Mouse (Mus musculus) G1E (cell line): ENCODE measurements at regions not wholly inside any gene's neighbourhood (a gene's known extent, or its start where the extent isn't known, plus 50 kb on each side); places are given as distances from the start of the nearest gene placed in this dataset.

Source experiments
- ATAC-seq: 2 replicates; pipeline ENCODE4 v1.8.0; 2016; ENCODE audit warnings: mild to moderate bottlenecking; ENCODE audit not compliant: insufficient number of reproducible peaks, poor library complexity, low FRiP score, severe bottlenecking; ENCODE audit errors: extremely low read depth
- DNase-seq: peaks from one replicate; pipeline ENCODE4 v3.0.0; 2012; ENCODE audit warnings: low spot score
- H3K27me3 ChIP-seq: 2 replicates; pipeline ENCODE4 v1.6.1; 2012; ENCODE audit warnings: mild to moderate bottlenecking, low read length, inconsistent platforms; ENCODE audit not compliant: insufficient read depth
- H3K36me3 ChIP-seq: replicated peaks from 2 replicates; pipeline ENCODE3; 2012; ENCODE audit warnings: mild to moderate bottlenecking, inconsistent platforms
- H3K4me1 ChIP-seq: 2 replicates; pipeline ENCODE4 v1.6.1; 2012; ENCODE audit warnings: low read depth, low read length, inconsistent platforms, mixed read lengths; ENCODE audit not compliant: insufficient read depth
- H3K4me3 ChIP-seq: 2 replicates; pipeline ENCODE4 v1.5.1; 2012; ENCODE audit warnings: low read depth, mild to moderate bottlenecking, inconsistent platforms, low read length, moderate library complexity, mixed read lengths
- H3K9me3 ChIP-seq: replicated peaks from 2 replicates; pipeline ENCODE4 v1.6.1; 2012; ENCODE audit warnings: inconsistent platforms
- CTCF ChIP-seq: IDR thresholded peaks from 2 replicates; pipeline ENCODE4 v1.5.1; 2012; ENCODE audit warnings: low read depth, low read length, inconsistent platforms, mixed read lengths
- GATA1 ChIP-seq: IDR thresholded peaks from 2 replicates; pipeline ENCODE4 v1.6.1; 2012; ENCODE audit warnings: borderline replicate concordance, low read length, inconsistent platforms, mixed read lengths
- GATA2 ChIP-seq: IDR thresholded peaks from 2 replicates; pipeline ENCODE4 v1.6.1; 2012; ENCODE audit warnings: low read depth, low read length, inconsistent platforms, borderline replicate concordance
- POLR2AphosphoS5 ChIP-seq: IDR thresholded peaks from 2 replicates; pipeline ENCODE4 v1.6.1; 2012; ENCODE audit warnings: low read depth, low read length, inconsistent platforms; ENCODE audit not compliant: insufficient replicate concordance
- TAL1 ChIP-seq: conservative IDR thresholded peaks from 2 replicates; pipeline ENCODE4 v1.6.1; 2012; ENCODE audit warnings: low read depth, low read length, inconsistent platforms, mixed read lengths

GRCm38 (mm10) chr12:51000281-51001075, 347.4 kb upstream of the G2e3 start:
- H3K9me3 ChIP-seq, result peaks cover 24% of the 10 kb centered on the region

GRCm38 (mm10) chr12:50999295-51000237, 348.3 kb upstream of the G2e3 start:
- H3K27me3 ChIP-seq, result no peaks in the 10 kb centered on the region; the same call in 1 of the 2 replicates
- DNase-seq (no peak), ATAC-seq (no peak)
- H3K4me3 ChIP-seq, result no peak overlapping the region
- no peak for TF ChIP-seq TAL1
- TF ChIP-seq CTCF, result peak; percentile 39; the same call in 1 of the 2 replicates
- H3K4me1 ChIP-seq, result no peaks in the 10 kb centered on the region
- H3K9me3 ChIP-seq, result peaks cover 20% of the 10 kb centered on the region
- H3K36me3 ChIP-seq, result no peaks in the 10 kb centered on the region

More at GRCm38 (mm10) chr12:51000281-51001075, 347.4 kb upstream of the G2e3 start:
- Histone ChIP-seq H3K4me1 (no peaks in the 10 kb centered on the region), H3K4me3 (no peak overlapping the region), H3K36me3 (no peaks in the 10 kb centered on the region), H3K27me3 (no peaks in the 10 kb centered on the region; the same call in 1 of the 2 replicates)
- DNase-seq (no peak), ATAC-seq (no peak)
- TF ChIP-seq GATA2 (no peak), CTCF (no peak), TAL1 (no peak), GATA1 (no peak), POLR2AphosphoS5 (no peak)

GRCm38 (mm10) chr12:50995664-50996063, 346.8 kb upstream of the Prkd1 start:
- no peak overlapping the region for H3K4me3 ChIP-seq
- H3K36me3 ChIP-seq, result no peaks in the 10 kb centered on the region
- no peak for DNase-seq
- H3K4me1 ChIP-seq, result no peaks in the 10 kb centered on the region
- no peak for ATAC-seq
- H3K9me3 ChIP-seq, result peaks cover 11% of the 10 kb centered on the region
- no peaks in the 10 kb centered on the region; the same call in 1 of the 2 replicates for H3K27me3 ChIP-seq
- no peak for TF ChIP-seq GATA2
- no peak for TF ChIP-seq TAL1
- no peak for TF ChIP-seq CTCF
- no peak for TF ChIP-seq POLR2AphosphoS5
- no peak for TF ChIP-seq GATA1

- H3K4me3 ChIP-seq, result no peak overlapping the region
- H3K9me3 ChIP-seq, result no peaks in the 10 kb centered on the region
- no peak for DNase-seq
- no peak for TF ChIP-seq CTCF
- TF ChIP-seq GATA1, result no peak
- no peak for TF ChIP-seq POLR2AphosphoS5
- no peak for TF ChIP-seq GATA2
- no peak for TF ChIP-seq TAL1
- H3K27me3 ChIP-seq, result no peaks in the 10 kb centered on the region
- no peaks in the 10 kb centered on the region for H3K36me3 ChIP-seq
- no peaks in the 10 kb centered on the region for H3K4me1 ChIP-seq
- ATAC-seq, result no peak
These were observed 340.8 kb upstream of the Prkd1 start for GRCm38 (mm10) chr12:50989561-50990325.

GRCm38 (mm10) chr12:50981318-50981717, 332.4 kb upstream of the Prkd1 start:
- Histone ChIP-seq H3K4me1 (no peaks in the 10 kb centered on the region), H3K36me3 (no peaks in the 10 kb centered on the region), H3K27me3 (no peaks in the 10 kb centered on the region), H3K4me3 (no peak overlapping the region), H3K9me3 (peaks cover 10% of the 10 kb centered on the region)
- no peak for DNase-seq
- no peak for ATAC-seq
- TF ChIP-seq GATA1, result no peak
- TF ChIP-seq TAL1, result no peak
- TF ChIP-seq POLR2AphosphoS5, result no peak
- TF ChIP-seq GATA2, result no peak
- TF ChIP-seq CTCF, result no peak

- ATAC-seq (no peak), DNase-seq (no peak)
- no peak for TF ChIP-seq GATA1
- no peak for TF ChIP-seq GATA2
- no peak for TF ChIP-seq CTCF
- TF ChIP-seq POLR2AphosphoS5, result no peak
- TF ChIP-seq TAL1, result no peak
- Histone ChIP-seq H3K4me3 (no peak overlapping the region), H3K36me3 (no peaks in the 10 kb centered on the region), H3K9me3 (peaks cover 10% of the 10 kb centered on the region), H3K4me1 (no peaks in the 10 kb centered on the region), H3K27me3 (no peaks in the 10 kb centered on the region)
These were observed 331.9 kb upstream of the Prkd1 start for GRCm38 (mm10) chr12:50980800-50981199.
